Mouse (Mus musculus): ENCODE measurements around the gene Rbks.

GRCm38 (mm10) chr5:31630064-31630463 lies 67.4 kb downstream of the Rbks start:
- TF ChIP-seq CTCF (IDR thresholded peaks at IDR 0.05; ENCODE audit: extremely low read depth, insufficient read depth, low read length), result no peak
- TF ChIP-seq POLR2A (IDR thresholded peaks at IDR 0.05; ENCODE audit: extremely low read depth, insufficient read depth, low read length), result no peak
